In genomic region chr19:32712588-32713042, GRCm38 (mm10) we compare ENCODE assay signal across 8 mouse cellular contexts. TPM values are rescaled to one million over a fixed set of nuclear protein-coding genes. Genes with fewer than 3 reads are reported as not detected.
DNase-seq lines count a peak whose midpoint lies in the region; ATAC-seq and TF ChIP-seq lines count a peak whose summit lies in the region.

No protein-coding gene starts in this region.

- H3K27me3 ChIP-seq in G1E (ENCODE audit: insufficient read depth, low read length): no peaks in the 10 kb centered on the region
- H3K27me3 ChIP-seq in forebrain, embryonic 13.5 days: no peaks in the 10 kb centered on the region
- no peaks in the 10 kb centered on the region for H3K27me3 ChIP-seq in heart, postnatal 0 days (ENCODE audit: control insufficient read depth, insufficient read depth, low read length)
- no peaks in the 10 kb centered on the region for H3K27me3 ChIP-seq in lung, embryonic 15.5 days

- H3K4me1 ChIP-seq in G1E (ENCODE audit: insufficient read depth, low read depth, low read length): peaks cover 51% of the 10 kb centered on the region
- peaks cover 19% of the 10 kb centered on the region for H3K4me1 ChIP-seq in forebrain, embryonic 13.5 days
- H3K4me1 ChIP-seq in heart, postnatal 0 days (ENCODE audit: control insufficient read depth, insufficient read depth): peaks cover 12% of the 10 kb centered on the region; the same call in 1 of the 2 replicates
- peaks cover 21% of the 10 kb centered on the region for H3K4me1 ChIP-seq in lung, embryonic 15.5 days
- no peaks in the 10 kb centered on the region for H3K4me1 ChIP-seq in olfactory bulb, adult 2 months (ENCODE audit: control insufficient read depth, insufficient read depth, low read length)

- TF ChIP-seq CTCF in G1E (IDR thresholded peaks at IDR 0.05; ENCODE audit: low read depth, low read length): no peak
- TF ChIP-seq CTCF in heart, postnatal 0 days (IDR thresholded peaks at IDR 0.05; ENCODE audit: low read depth): 0 out of 2 replicates have a peak, but pooled peaks have one; percentile 12
- no peak for TF ChIP-seq CTCF in olfactory bulb, adult 2 months (IDR thresholded peaks at IDR 0.05; ENCODE audit: insufficient read depth, low read depth, low read length)

- peaks cover 13% of the 10 kb centered on the region for H3K36me3 ChIP-seq in G1E (replicated peaks)
- H3K36me3 ChIP-seq in forebrain, embryonic 13.5 days (ENCODE audit: poor library complexity, severe bottlenecking): no peaks in the 10 kb centered on the region
- H3K36me3 ChIP-seq in heart, postnatal 0 days (replicated peaks; ENCODE audit: control insufficient read depth, insufficient read depth, low read length): no peaks in the 10 kb centered on the region
- 0 out of 2 replicates have a peak, but pooled peaks cover 4% of the 10 kb centered on the region for H3K36me3 ChIP-seq in lung, embryonic 15.5 days

- under 1% methylated on average over 11 of the region's 11 CpGs for WGBS in forebrain, embryonic 13.5 days
- under 1% methylated on average over 11 of the region's 11 CpGs for WGBS in heart, postnatal 0 days
- WGBS in large intestine, adult 2 months: under 1% methylated on average over 11 of the region's 11 CpGs
- WGBS in lung, embryonic 15.5 days: under 1% methylated on average over 11 of the region's 11 CpGs
- WGBS in olfactory bulb, adult 2 months: under 1% methylated on average over 11 of the region's 11 CpGs

- ATAC-seq in G1E (ENCODE audit: extremely low read depth, insufficient number of reproducible peaks, low FRiP score, poor library complexity, severe bottlenecking): peak; percentile 84
- peak; percentile 90 for ATAC-seq in cerebellum, adult (ENCODE audit: insufficient number of reproducible peaks, low FRiP score, low TSS enrichment)
- ATAC-seq in forebrain, embryonic 13.5 days: peak; percentile 89
- ATAC-seq in heart, postnatal 0 days (ENCODE audit: insufficient read depth, low read depth): peak; percentile 84
- ATAC-seq in lung, embryonic 15.5 days (ENCODE audit: borderline replicate concordance, extremely low read depth, low FRiP score, low TSS enrichment): peak; percentile 82

- H3K9me3 ChIP-seq in G1E (replicated peaks): no peaks in the 10 kb centered on the region
- H3K9me3 ChIP-seq in forebrain, embryonic 13.5 days (replicated peaks): no peaks in the 10 kb centered on the region
- no peaks in the 10 kb centered on the region for H3K9me3 ChIP-seq in heart, postnatal 0 days (replicated peaks; ENCODE audit: control insufficient read depth, low read length)
- no peaks in the 10 kb centered on the region for H3K9me3 ChIP-seq in lung, embryonic 15.5 days

- peak overlapping the region; percentile 89 for H3K27ac ChIP-seq in forebrain, embryonic 13.5 days
- H3K27ac ChIP-seq in heart, postnatal 0 days (ENCODE audit: low read depth): peak overlapping the region; percentile 94
- H3K27ac ChIP-seq in lung, embryonic 15.5 days: peak overlapping the region; percentile 84; the same call in 1 of the 2 replicates
- H3K27ac ChIP-seq in olfactory bulb, adult 2 months (ENCODE audit: insufficient read depth, low read depth, low read length): peak overlapping the region; percentile 76

- no peak for TF ChIP-seq EP300 in heart, postnatal 0 days (IDR thresholded peaks at IDR 0.05; ENCODE audit: low read depth)

- H3K9ac ChIP-seq in forebrain, embryonic 13.5 days: peak overlapping the region; percentile 97
- H3K9ac ChIP-seq in heart, postnatal 0 days (replicated peaks; ENCODE audit: low read depth, low read length): peak overlapping the region; percentile 81
- peak overlapping the region; percentile 75 for H3K9ac ChIP-seq in lung, embryonic 15.5 days

- DNase-seq in G1E (ENCODE audit: low spot score): peak; percentile 88
- DNase-seq in heart, postnatal 0 days (ENCODE audit: low spot score): peak; percentile 78
- DNase-seq in large intestine, adult 2 months (ENCODE audit: low read depth, low spot score): peak; percentile 57
- DNase-seq in thymus, postnatal 0 days (ENCODE audit: low spot score): peak; percentile 86

- peak overlapping the region; percentile 84 for H3K4me3 ChIP-seq in G1E (ENCODE audit: low read depth, low read length)
- peak overlapping the region; percentile 92 for H3K4me3 ChIP-seq in forebrain, embryonic 13.5 days
- H3K4me3 ChIP-seq in heart, postnatal 0 days (ENCODE audit: low read depth, low read length): peak overlapping the region; percentile 95
- peak overlapping the region; percentile 88 for H3K4me3 ChIP-seq in lung, embryonic 15.5 days
- peak overlapping the region; percentile 92 for H3K4me3 ChIP-seq in olfactory bulb, adult 2 months (ENCODE audit: insufficient read depth, low read depth, low read length)

- no peak for TF ChIP-seq POLR2A in olfactory bulb, adult 2 months (IDR thresholded peaks at IDR 0.05; ENCODE audit: insufficient read depth, low read depth, low read length)

- peak overlapping the region; percentile 76 for H3K4me2 ChIP-seq in forebrain, embryonic 13.5 days
- H3K4me2 ChIP-seq in heart, postnatal 0 days (ENCODE audit: low read depth, low read length): peak overlapping the region; percentile 78
- H3K4me2 ChIP-seq in lung, embryonic 15.5 days: peak overlapping the region; percentile 91

RNA-seq across cellular contexts. Expression of gene Atad1, which starts 27.0 kb away (rescaled TPM):
- total RNA-seq in G1E (2014; fragmentation: Nextera tagmentation): 102 and 117 TPM in 2 replicates
- 53.5 and 69.8 TPM in 2 replicates for total RNA-seq in G1E (2017)
- polyA plus RNA-seq in G1E (2012): 1.4 and 2.3 TPM in 2 replicates
- 102 and 112 TPM in 2 replicates for polyA plus RNA-seq in forebrain, embryonic 13.5 days (2015; fragmentation: Nextera tagmentation; extraction: Ambion mirVana)
- 107 and 138 TPM in 2 replicates for total RNA-seq in heart, postnatal 0 days (2014; rRNA removed; ENCODE audit: low replicate concordance)
- polyA plus RNA-seq in heart, postnatal 0 days (2015; fragmentation: Nextera tagmentation; extraction: Ambion mirVana): 55.5 and 61.5 TPM in 2 replicates
- 11.5 and 16.1 TPM in 2 replicates for polyA plus RNA-seq in large intestine, adult 2 months (2012; rRNA removed)
- polyA plus RNA-seq in lung, embryonic 15.5 days (2015; fragmentation: Nextera tagmentation; extraction: Ambion mirVana): 65.6 and 66.1 TPM in 2 replicates
- polyA plus RNA-seq in olfactory bulb, adult 2 months (2012; ENCODE audit: insufficient read depth, insufficient read length, low replicate concordance, missing spikeins): not detected in 2 replicates
- polyA plus RNA-seq in thymus, postnatal 0 days (2015; fragmentation: Nextera tagmentation; extraction: Ambion mirVana): 76.7 and 77.8 TPM in 2 replicates

RNA-seq across cellular contexts. Expression of gene Pten, which starts 44.7 kb away (rescaled TPM):
- total RNA-seq in G1E (2014; fragmentation: Nextera tagmentation): 133 and 134 TPM in 2 replicates
- total RNA-seq in G1E (2017): 96.8 and 105 TPM in 2 replicates
- polyA plus RNA-seq in G1E (2012): 31.4 and 43.7 TPM in 2 replicates
- 10.9 and 12.3 TPM in 2 replicates for polyA plus RNA-seq in forebrain, embryonic 13.5 days (2015; fragmentation: Nextera tagmentation; extraction: Ambion mirVana)
- total RNA-seq in heart, postnatal 0 days (2014; rRNA removed; ENCODE audit: low replicate concordance): 34.0 and 39.7 TPM in 2 replicates
- 4.4 and 5.0 TPM in 2 replicates for polyA plus RNA-seq in heart, postnatal 0 days (2015; fragmentation: Nextera tagmentation; extraction: Ambion mirVana)
- polyA plus RNA-seq in large intestine, adult 2 months (2012; rRNA removed): 7.7 and 13.4 TPM in 2 replicates
- polyA plus RNA-seq in lung, embryonic 15.5 days (2015; fragmentation: Nextera tagmentation; extraction: Ambion mirVana): 8.3 and 10.2 TPM in 2 replicates
- polyA plus RNA-seq in olfactory bulb, adult 2 months (2012; ENCODE audit: insufficient read depth, insufficient read length, low replicate concordance, missing spikeins): 127 and 174 TPM in 2 replicates
- polyA plus RNA-seq in thymus, postnatal 0 days (2015; fragmentation: Nextera tagmentation; extraction: Ambion mirVana): 17.7 and 22.9 TPM in 2 replicates

Comparison
In these comparisons a context has a peak if more than half of its experiments do, and no peak if none do; other contexts are left out.
1. Peak in every context shown above with its lines: DNase-seq, ATAC-seq, H3K4me3 ChIP-seq and H3K27ac ChIP-seq.